Mouse (Mus musculus) MEL (cell line): ENCODE data around the gene Lrch3.

Experiments used
- NRF1 ChIP-seq: IDR thresholded peaks from 2 replicates; pipeline ENCODE4 v1.6.1; 2014; ENCODE audit warnings: low read depth, mild to moderate bottlenecking, inconsistent platforms, low read length, improper control_type of control experiment, moderate library complexity; ENCODE audit not compliant: poor library complexity, insufficient read depth, severe bottlenecking
- USF2 ChIP-seq, 2 experiments: IDR thresholded peaks; 2 replicates each; pipeline ENCODE4 v1.6.1; 2011 to 2012; ENCODE audit warnings: improper control_type of control experiment in 2 of 2, low read length in 2 of 2, borderline replicate concordance in 1 of 2, inconsistent platforms in 1 of 2, low read depth in 1 of 2, mild to moderate bottlenecking in 1 of 2; ENCODE audit not compliant: insufficient read depth in 1 of 2
- ZNF384 ChIP-seq: IDR thresholded peaks from 2 replicates; pipeline ENCODE4 v1.6.1; 2012; ENCODE audit warnings: low read depth, mild to moderate bottlenecking, inconsistent platforms, low read length, improper control_type of control experiment

- TF ChIP-seq USF2 (IDR thresholded peaks at IDR 0.05; ENCODE audit: borderline replicate concordance in 1 of 2, insufficient read depth in 1 of 2, low read depth in 1 of 2, low read length in 2 of 2): no peak
- no peak for TF ChIP-seq ZNF384
- TF ChIP-seq NRF1: no peak
Measured at GRCm38 (mm10) chr16:32878157-32878598, 35.7 kb upstream of the Lrch3 start.
